Mouse (Mus musculus) CH12.LX (cell line): ENCODE results near the gene Vps41. TPM values are rescaled to one million over a fixed set of nuclear protein-coding genes. Genes with fewer than 3 reads are reported as not detected.

Source experiments
- DNase-seq: peaks from one replicate; pipeline ENCODE4 v3.0.0-alpha.2; 2013; ENCODE audit errors: extremely low read depth
- H3K27ac ChIP-seq: 2 replicates; pipeline ENCODE4 v1.5.1; 2012; ENCODE audit warnings: low read depth, mild to moderate bottlenecking, control low read depth, moderate library complexity; ENCODE audit not compliant: insufficient read depth
- H3K27me3 ChIP-seq: replicated peaks from 2 replicates; pipeline ENCODE3; 2012; ENCODE audit warnings: inconsistent platforms
- H3K36me3 ChIP-seq, 2 experiments: replicated peaks in 1 of 2; 2 replicates each; pipeline versions ENCODE3 to v1.6.1; 2012; ENCODE audit warnings: inconsistent platforms in 1 of 2, low read length in 1 of 2, mild to moderate bottlenecking in 1 of 2, mixed read lengths in 1 of 2, moderate library complexity in 1 of 2; ENCODE audit not compliant: control insufficient read depth in 1 of 2, insufficient read depth in 1 of 2
- H3K4me1 ChIP-seq, 2 experiments: 2 replicates each; pipeline ENCODE4 v1.6.1; 2012; ENCODE audit warnings: inconsistent platforms in 1 of 2, moderate library complexity in 1 of 2; ENCODE audit not compliant: insufficient read depth in 2 of 2, control insufficient read depth in 1 of 2
- H3K4me2 ChIP-seq: 2 replicates; pipeline ENCODE4 v1.6.1; 2012; ENCODE audit warnings: low read depth, mild to moderate bottlenecking, control low read depth; ENCODE audit not compliant: poor library complexity, insufficient read depth, severe bottlenecking
- H3K4me3 ChIP-seq, 3 experiments: fragments of 150-350 bp in 1 of 3; sonication (generic) in 1 of 3; replicated peaks in 1 of 3; 2 replicates each; pipeline versions ENCODE3 to v1.5.1; 2011 to 2012; ENCODE audit warnings: low read depth in 2 of 3, low read length in 2 of 3, mild to moderate bottlenecking in 2 of 3, moderate library complexity in 2 of 3, control low read depth in 1 of 3, improper control_type of control experiment in 1 of 3, inconsistent platforms in 1 of 3, mixed read lengths in 1 of 3; ENCODE audit not compliant: poor library complexity in 1 of 3
- H3K79me2 ChIP-seq: replicated peaks from 2 replicates; pipeline ENCODE4 v1.6.1; 2012; ENCODE audit warnings: mild to moderate bottlenecking, moderate library complexity; ENCODE audit not compliant: control insufficient read depth, poor library complexity, insufficient read depth, severe bottlenecking; ENCODE audit errors: extremely low read depth
- H3K9ac ChIP-seq: 2 replicates; pipeline ENCODE4 v1.6.1; 2012; ENCODE audit warnings: low read depth, mild to moderate bottlenecking, control low read depth, moderate library complexity; ENCODE audit not compliant: insufficient read depth
- H3K9me3 ChIP-seq: replicated peaks from 2 replicates; pipeline ENCODE3; 2012; ENCODE audit warnings: low read length, inconsistent platforms, mixed read lengths
- BHLHE40 ChIP-seq: IDR thresholded peaks from 2 replicates; pipeline ENCODE4 v1.6.1; 2011; ENCODE audit warnings: mild to moderate bottlenecking, low read depth, low read length, improper control_type of control experiment
- CHD1 ChIP-seq: IDR thresholded peaks from 2 replicates; pipeline ENCODE4 v1.6.1; 2012; ENCODE audit warnings: low read depth, low read length, improper control_type of control experiment, inconsistent platforms
- CHD2 ChIP-seq: IDR thresholded peaks from 2 replicates; pipeline ENCODE4 v1.6.1; 2011; ENCODE audit warnings: low read length, improper control_type of control experiment
- ELF1 ChIP-seq: IDR thresholded peaks from 2 replicates; pipeline ENCODE4 v1.6.1; 2014; ENCODE audit warnings: low read depth, mild to moderate bottlenecking, inconsistent platforms, low read length, improper control_type of control experiment
- EP300 ChIP-seq: IDR thresholded peaks from 2 replicates; pipeline ENCODE4 v1.6.1; 2011; ENCODE audit warnings: low read length, improper control_type of control experiment
- GABPA ChIP-seq: IDR thresholded peaks from 2 replicates; pipeline ENCODE4 v1.6.1; 2012; ENCODE audit warnings: low read depth, low read length, improper control_type of control experiment, inconsistent platforms; ENCODE audit not compliant: insufficient replicate concordance
- IRF4 ChIP-seq: IDR thresholded peaks from 2 replicates; pipeline ENCODE4 v1.6.1; 2014; ENCODE audit warnings: low read depth, mild to moderate bottlenecking, inconsistent platforms, low read length, improper control_type of control experiment
- JUN ChIP-seq: IDR thresholded peaks from 2 replicates; pipeline ENCODE4 v1.6.1; 2011; ENCODE audit warnings: low read depth, mild to moderate bottlenecking, low read length, improper control_type of control experiment, moderate library complexity; ENCODE audit not compliant: insufficient read depth
- KAT2A ChIP-seq: IDR thresholded peaks from 2 replicates; pipeline ENCODE4 v1.6.1; 2012; ENCODE audit warnings: low read length, improper control_type of control experiment, inconsistent platforms; ENCODE audit not compliant: insufficient replicate concordance
- MAFK ChIP-seq: IDR thresholded peaks from 2 replicates; pipeline ENCODE4 v1.6.1; 2011; ENCODE audit warnings: low read length, improper control_type of control experiment; ENCODE audit not compliant: insufficient replicate concordance
- MAX ChIP-seq: IDR thresholded peaks from 2 replicates; pipeline ENCODE4 v1.6.1; 2011; ENCODE audit warnings: low read length, improper control_type of control experiment
- MXI1 ChIP-seq: IDR thresholded peaks from 2 replicates; pipeline ENCODE4 v1.6.1; 2011; ENCODE audit warnings: mild to moderate bottlenecking, low read depth, low read length, improper control_type of control experiment
- MYC ChIP-seq: IDR thresholded peaks from 2 replicates; pipeline ENCODE4 v1.6.1; 2011; ENCODE audit warnings: low read depth, mild to moderate bottlenecking, improper control_type of control experiment, low read length
- PAX5 ChIP-seq: IDR thresholded peaks from 2 replicates; pipeline ENCODE4 v1.6.1; 2012; ENCODE audit warnings: low read length, inconsistent platforms, mixed read lengths
- POLR2A ChIP-seq: IDR thresholded peaks from 2 replicates; pipeline ENCODE4 v1.6.1; 2011; ENCODE audit warnings: low read depth, mild to moderate bottlenecking, improper control_type of control experiment, low read length
- POLR2AphosphoS2 ChIP-seq: IDR thresholded peaks from 2 replicates; pipeline ENCODE4 v1.6.1; 2011; ENCODE audit warnings: low read depth, low read length, improper control_type of control experiment
- RCOR1 ChIP-seq: conservative IDR thresholded peaks from 2 replicates; pipeline ENCODE4 v1.6.1; 2012; ENCODE audit warnings: low read depth, mild to moderate bottlenecking, inconsistent platforms, low read length, improper control_type of control experiment
- TCF12 ChIP-seq: IDR thresholded peaks from 2 replicates; pipeline ENCODE4 v1.6.1; 2014; ENCODE audit warnings: low read depth, mild to moderate bottlenecking, inconsistent platforms, low read length, improper control_type of control experiment
- USF2 ChIP-seq: conservative IDR thresholded peaks from 2 replicates; pipeline ENCODE4 v1.6.1; 2011; ENCODE audit warnings: low read depth, low read length, improper control_type of control experiment
- ZC3H11A ChIP-seq: IDR thresholded peaks from 2 replicates; pipeline ENCODE4 v1.6.1; 2012; ENCODE audit warnings: low read depth, mild to moderate bottlenecking, inconsistent platforms, low read length, improper control_type of control experiment
- ZMIZ1 ChIP-seq: IDR thresholded peaks from 2 replicates; pipeline ENCODE4 v1.6.1; 2012; ENCODE audit warnings: low read depth, mild to moderate bottlenecking, inconsistent platforms, low read length, improper control_type of control experiment
- dilution Hi-C: fragments of 300-500 bp; cut with MboI; formaldehyde crosslinking; loops from 2 replicates; pipeline ENCODE4 v1.14.3; 2020; ENCODE audit warnings: low sequenced_read_pairs; ENCODE audit not compliant: extremely low pct_unique_long_range_greater_than_20kb, extremely low pct_ligation_motif_present
- in situ Hi-C: fragments of 300-500 bp; cut with MboI; formaldehyde crosslinking; loops from 3 replicates; pipeline ENCODE4 v1.14.3; 2019; ENCODE audit warnings: low sequenced_read_pairs, low pct_ligation_motif_present, low pct_unique_long_range_greater_than_20kb, mixed read lengths
- polyA plus RNA-seq: library from polyadenylated mRNA; unstranded; fragments of >175 nt; gene quantifications from 2 replicates; pipeline ENCODE4 v1.2.1, GENCODE M21; 2012; ENCODE audit warnings: low read depth; ENCODE audit not compliant: insufficient read length
- total RNA-seq, 2 experiments: library from RNA; depleted of rRNA; stranded (reverse); fragments of 300-350 nt in 1 of 2; fragments of >200 nt in 1 of 2; gene quantifications; 2 replicates each; pipeline ENCODE4 v1.2.3; 2012 to 2014

Gene Vps41
- total and polyA plus RNA-seq, 3 experiments, result 41.7 to 59.2 (median 48.1) TPM

GRCm38 (mm10) chr13:18852718-18853117 lies 135.6 kb downstream of the Vps41 start:
- Histone ChIP-seq H3K9ac (no peak overlapping the region), H3K9me3 (no peaks in the 10 kb centered on the region), H3K4me1 (peaks cover 0 to under 1% of the 10 kb centered on the region in 2 experiments; a peak in 1 of 4 replicates), H3K36me3 (peaks cover 27 to 79% of the 10 kb centered on the region in 2 experiments), H3K27me3 (no peaks in the 10 kb centered on the region), H3K79me2 (no peaks in the 10 kb centered on the region)
- dilution Hi-C loops, result no loop called here
- no peak for DNase-seq
- TF ChIP-seq RCOR1 (no peak), CHD2 (no peak)
- TF ChIP-seq, all 38 proteins: peak for 0
- in situ Hi-C loops, result no loop called here
- Histone ChIP-seq H3K4me3 (no peak overlapping the region), H3K4me2 (no peak overlapping the region), H3K27ac (no peak overlapping the region)

- dilution Hi-C loops (no loop called here), in situ Hi-C loops (no loop called here)
- peaks cover 25 to 67% of the 10 kb centered on the region in 2 experiments for H3K36me3 ChIP-seq
These were observed 139.1 kb downstream of the Vps41 start for GRCm38 (mm10) chr13:18856026-18856802.

GRCm38 (mm10) chr13:18858183-18858582 lies 141.1 kb downstream of the Vps41 start:
- Histone ChIP-seq H3K9ac (no peak overlapping the region), H3K79me2 (no peaks in the 10 kb centered on the region), H3K4me3 (no peak overlapping the region), H3K4me1 (peaks cover 0 to 4% of the 10 kb centered on the region in 2 experiments; a peak in 1 of 4 replicates), H3K27me3 (no peaks in the 10 kb centered on the region), H3K36me3 (peaks cover 24 to 68% of the 10 kb centered on the region in 2 experiments), H3K4me2 (no peak overlapping the region), H3K9me3 (no peaks in the 10 kb centered on the region), H3K27ac (no peak overlapping the region)
- in situ Hi-C loops, result no loop called here
- no peak for TF ChIP-seq GABPA
- no peak for TF ChIP-seq TCF12
- no peak for TF ChIP-seq EP300
- no peak for TF ChIP-seq ELF1
- TF ChIP-seq POLR2AphosphoS2, result no peak
- no peak for TF ChIP-seq BHLHE40
- no peak for TF ChIP-seq CHD1
- no peak for TF ChIP-seq CHD2
- no peak for TF ChIP-seq ZC3H11A
- TF ChIP-seq MXI1, result no peak
- no peak for TF ChIP-seq KAT2A
- no peak for TF ChIP-seq USF2
- TF ChIP-seq PAX5, result no peak
- no peak for TF ChIP-seq MYC
- no peak for TF ChIP-seq MAX
- dilution Hi-C loops, result no loop called here
- no peak for DNase-seq

More at GRCm38 (mm10) chr13:18856026-18856802, 139.1 kb downstream of the Vps41 start:
- no peak overlapping the region for H3K9ac ChIP-seq
- TF ChIP-seq MYC (no peak), MAFK (peak; percentile 30; the same call in 1 of the 2 replicates), POLR2A (no peak), USF2 (no peak), ZMIZ1 (no peak), JUN (no peak), IRF4 (no peak)
- H3K27me3 ChIP-seq, result no peaks in the 10 kb centered on the region
- H3K4me1 ChIP-seq, result peaks cover 0 to 4% of the 10 kb centered on the region in 2 experiments; a peak in 1 of 4 replicates
- H3K79me2 ChIP-seq, result no peaks in the 10 kb centered on the region
- no peak for DNase-seq
- H3K4me2 ChIP-seq, result no peak overlapping the region
- H3K27ac ChIP-seq, result no peak overlapping the region
- no peaks in the 10 kb centered on the region for H3K9me3 ChIP-seq
- no peak overlapping the region for H3K4me3 ChIP-seq
